Mouse (Mus musculus) testis, adult 2 months (tissue): Measurements from ENCODE around the gene Cecr2.

Experiments
- CTCF ChIP-seq: fragments of 200-500 bp; IDR thresholded peaks from 2 replicates; pipeline ENCODE4 v1.5.1; 2012; ENCODE audit warnings: low read depth, mild to moderate bottlenecking, inconsistent platforms, low read length, moderate library complexity; ENCODE audit not compliant: control insufficient read depth, insufficient read depth, insufficient replicate concordance
- POLR2A ChIP-seq: fragments of 200-500 bp; IDR thresholded peaks from 2 replicates; pipeline ENCODE4 v1.6.1; 2012; ENCODE audit warnings: low read depth, mild to moderate bottlenecking, inconsistent platforms, low read length, moderate library complexity; ENCODE audit not compliant: control insufficient read depth

GRCm38 (mm10) chr6:120776286-120776685 is 110.1 kb downstream of the Cecr2 start:
- TF ChIP-seq POLR2A (no peak), CTCF (no peak)
